Mouse (Mus musculus) ES-Bruce4 (cell line): ENCODE measurements around the gene Pdzrn3. TPM values are rescaled to one million over a fixed set of nuclear protein-coding genes. Genes with fewer than 3 reads are reported as not detected.

Source experiments
- H3K27ac ChIP-seq: 2 replicates; pipeline ENCODE4 v1.5.1; 2012; ENCODE audit warnings: low read length, inconsistent platforms; ENCODE audit not compliant: insufficient read depth
- H3K27me3 ChIP-seq: 2 replicates; pipeline ENCODE4 v1.6.1; 2012; ENCODE audit warnings: mild to moderate bottlenecking, low read length, inconsistent platforms; ENCODE audit not compliant: control insufficient read depth, poor library complexity, insufficient read depth, severe bottlenecking
- H3K36me3 ChIP-seq: 2 replicates; pipeline ENCODE4 v1.6.1; 2012; ENCODE audit warnings: inconsistent platforms, mild to moderate bottlenecking, low read length, moderate library complexity; ENCODE audit not compliant: control insufficient read depth, poor library complexity, insufficient read depth, severe bottlenecking
- H3K4me1 ChIP-seq: one replicate; pipeline ENCODE4 v1.8.1; 2011; ENCODE audit warnings: low read length; ENCODE audit not compliant: control insufficient read depth, insufficient read depth
- H3K4me3 ChIP-seq: 2 replicates; pipeline ENCODE4 v1.5.1; 2011; ENCODE audit warnings: low read depth, mild to moderate bottlenecking, low read length
- H3K9ac ChIP-seq: 2 replicates; pipeline ENCODE4 v1.6.1; 2012; ENCODE audit warnings: low read depth, mild to moderate bottlenecking, inconsistent platforms; ENCODE audit not compliant: poor library complexity, severe bottlenecking
- H3K9me3 ChIP-seq: replicated peaks from 2 replicates; pipeline ENCODE4 v1.6.1; 2012; ENCODE audit warnings: mild to moderate bottlenecking, low read length, inconsistent platforms; ENCODE audit not compliant: control insufficient read depth, poor library complexity, insufficient read depth, severe bottlenecking
- CTCF ChIP-seq: IDR thresholded peaks from one replicate; pipeline ENCODE4 v1.8.1; 2011; ENCODE audit warnings: low read depth, low read length
- EP300 ChIP-seq: IDR thresholded peaks from 2 replicates; pipeline ENCODE4 v1.6.1; 2011; ENCODE audit warnings: low read depth, low read length; ENCODE audit not compliant: insufficient read depth
- POLR2A ChIP-seq: IDR thresholded peaks from one replicate; pipeline ENCODE4 v1.8.1; 2011; ENCODE audit warnings: low read length; ENCODE audit not compliant: insufficient read depth
- polyA plus RNA-seq: library from polyadenylated mRNA; stranded (reverse); fragments of >200 nt; gene quantifications from 2 replicates; pipeline ENCODE4 v1.2.4, GENCODE M21; 2011; ENCODE audit warnings: low read depth; ENCODE audit not compliant: missing spikeins, insufficient read depth, insufficient read length

The Pdzrn3 gene
- polyA plus RNA-seq, 1 experiment: 3.1 TPM

- Histone ChIP-seq H3K4me1 (no peaks in the 10 kb centered on the region), H3K36me3 (no peaks in the 10 kb centered on the region), H3K27me3 (peaks cover 2% of the 10 kb centered on the region; the same call in 1 of the 2 replicates), H3K27ac (no peak overlapping the region), H3K9me3 (no peaks in the 10 kb centered on the region), H3K4me3 (no peak overlapping the region), H3K9ac (no peak overlapping the region)
- TF ChIP-seq POLR2A: no peak
- TF ChIP-seq CTCF: no peak
- no peak for TF ChIP-seq EP300
Observed at GRCm38 (mm10) chr6:101384958-101385357, 7.3 kb upstream of the Pdzrn3 start.

GRCm38 (mm10) chr6:101384476-101384875 lies 6.8 kb upstream of the Pdzrn3 start:
- H3K9me3 ChIP-seq: no peaks in the 10 kb centered on the region
- H3K4me3 ChIP-seq: no peak overlapping the region
- no peaks in the 10 kb centered on the region for H3K4me1 ChIP-seq
- H3K27ac ChIP-seq: no peak overlapping the region
- TF ChIP-seq CTCF (no peak), POLR2A (no peak), EP300 (no peak)
- H3K9ac ChIP-seq: no peak overlapping the region
- H3K36me3 ChIP-seq: no peaks in the 10 kb centered on the region
- peaks cover 2% of the 10 kb centered on the region; the same call in 1 of the 2 replicates for H3K27me3 ChIP-seq

DNA sequence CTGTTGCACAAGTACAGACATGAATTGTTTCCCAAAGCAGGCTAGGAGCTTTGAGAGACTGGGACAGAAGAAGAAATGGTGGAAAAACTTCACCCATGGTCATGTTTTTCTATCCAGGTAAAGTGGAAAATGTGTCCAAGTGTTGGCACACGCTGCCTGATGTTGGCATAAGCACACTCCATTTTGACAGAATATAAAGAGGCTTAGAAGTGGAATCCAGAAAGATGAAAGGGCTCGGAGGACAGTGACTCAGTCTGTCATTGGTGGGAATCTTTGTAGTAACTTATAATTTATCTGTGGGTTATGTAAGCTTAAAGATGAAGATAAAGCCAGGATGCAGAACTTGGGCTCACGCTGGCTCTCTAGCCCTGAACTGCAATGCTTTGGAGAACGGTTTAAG lies 5.2 kb upstream of the Pdzrn3 start:
- TF ChIP-seq POLR2A: no peak
- no peak for TF ChIP-seq EP300
- TF ChIP-seq CTCF: no peak
- Histone ChIP-seq H3K9ac (no peak overlapping the region), H3K4me3 (no peak overlapping the region), H3K27me3 (peaks cover 2% of the 10 kb centered on the region; the same call in 1 of the 2 replicates), H3K9me3 (no peaks in the 10 kb centered on the region), H3K27ac (no peak overlapping the region), H3K36me3 (no peaks in the 10 kb centered on the region), H3K4me1 (no peaks in the 10 kb centered on the region)

GRCm38 (mm10) chr6:101379546-101379945 lies 1.8 kb upstream of the Pdzrn3 start:
- H3K4me1 ChIP-seq: no peaks in the 10 kb centered on the region
- no peak overlapping the region for H3K4me3 ChIP-seq
- H3K9me3 ChIP-seq: no peaks in the 10 kb centered on the region
- no peaks in the 10 kb centered on the region for H3K36me3 ChIP-seq
- H3K27ac ChIP-seq: no peak overlapping the region
- peaks cover 2% of the 10 kb centered on the region; the same call in 1 of the 2 replicates for H3K27me3 ChIP-seq
- no peak for TF ChIP-seq EP300
- TF ChIP-seq CTCF: no peak
- no peak for TF ChIP-seq POLR2A
- no peak overlapping the region for H3K9ac ChIP-seq

- no peak overlapping the region for H3K27ac ChIP-seq
- peaks cover 2% of the 10 kb centered on the region; the same call in 1 of the 2 replicates for H3K27me3 ChIP-seq
- H3K36me3 ChIP-seq: no peaks in the 10 kb centered on the region
- peak overlapping the region; percentile 31 for H3K9ac ChIP-seq
- peak overlapping the region; percentile 57 for H3K4me3 ChIP-seq
- TF ChIP-seq CTCF (no peak), POLR2A (no peak), EP300 (no peak)
- no peaks in the 10 kb centered on the region for H3K4me1 ChIP-seq
- no peaks in the 10 kb centered on the region for H3K9me3 ChIP-seq
Observed at GRCm38 (mm10) chr6:101377935-101378609, 375 bp upstream of the Pdzrn3 start.

- Histone ChIP-seq H3K9ac (peak overlapping the region; percentile 31), H3K9me3 (no peaks in the 10 kb centered on the region), H3K27me3 (peaks cover 2% of the 10 kb centered on the region; the same call in 1 of the 2 replicates), H3K27ac (no peak overlapping the region), H3K36me3 (no peaks in the 10 kb centered on the region), H3K4me1 (no peaks in the 10 kb centered on the region), H3K4me3 (peak overlapping the region; percentile 57)
- no peak for TF ChIP-seq EP300
- TF ChIP-seq POLR2A: no peak
- no peak for TF ChIP-seq CTCF
Observed at GRCm38 (mm10) chr6:101376511-101377166, 1.1 kb downstream of the Pdzrn3 start.
